Mouse (Mus musculus) liver, adult (tissue): ENCODE measurements around the gene 1700028P14Rik.

Experiments used
- GATA4 ChIP-seq: IDR thresholded peaks from 2 replicates; pipeline ENCODE4 v1.6.1; 2014; ENCODE audit warnings: mild to moderate bottlenecking, low read length; ENCODE audit not compliant: insufficient replicate concordance

Gene 1700028P14Rik

DNA sequence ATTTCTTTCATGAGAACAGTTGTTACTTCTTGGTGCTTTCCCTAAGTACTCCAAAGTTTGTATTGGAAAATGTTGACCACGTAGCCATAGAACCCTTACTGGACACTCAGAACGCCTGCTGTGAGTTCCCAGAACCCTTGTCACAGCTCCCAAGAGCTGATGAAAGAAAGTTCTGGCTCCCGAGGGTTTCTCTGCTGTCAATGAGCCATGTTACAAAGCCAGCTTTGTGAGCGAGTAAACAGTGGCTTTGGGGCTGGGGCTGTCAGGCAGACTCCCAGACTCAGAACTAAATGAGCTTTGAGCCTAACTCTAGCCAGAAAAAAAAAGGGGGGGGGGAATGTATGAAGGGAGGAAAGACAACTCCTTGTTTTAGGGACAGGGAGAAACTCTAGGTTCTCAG lies 120.7 kb downstream of the 1700028P14Rik start:
- TF ChIP-seq GATA4, result no peak

DNA sequence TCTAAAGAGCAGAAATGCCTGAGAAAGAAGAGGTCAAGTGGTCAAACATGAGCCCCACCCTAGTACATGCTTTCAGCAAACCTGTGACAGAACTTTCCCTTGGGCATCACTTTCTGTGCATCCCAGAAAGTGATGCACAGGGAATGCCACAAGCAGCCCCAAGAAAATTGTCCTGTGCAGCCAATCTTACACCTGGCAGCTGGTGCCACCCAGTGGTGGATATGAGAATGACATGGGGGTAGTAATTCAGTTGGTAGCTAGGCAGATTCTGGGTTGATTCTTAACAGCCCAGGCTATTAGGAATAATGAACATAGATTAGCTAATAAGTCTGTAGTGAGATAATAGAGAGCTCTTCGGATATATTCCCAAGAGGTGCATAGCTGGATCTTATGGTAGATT lies 128.9 kb downstream of the 1700028P14Rik start:
- no peak for TF ChIP-seq GATA4

DNA sequence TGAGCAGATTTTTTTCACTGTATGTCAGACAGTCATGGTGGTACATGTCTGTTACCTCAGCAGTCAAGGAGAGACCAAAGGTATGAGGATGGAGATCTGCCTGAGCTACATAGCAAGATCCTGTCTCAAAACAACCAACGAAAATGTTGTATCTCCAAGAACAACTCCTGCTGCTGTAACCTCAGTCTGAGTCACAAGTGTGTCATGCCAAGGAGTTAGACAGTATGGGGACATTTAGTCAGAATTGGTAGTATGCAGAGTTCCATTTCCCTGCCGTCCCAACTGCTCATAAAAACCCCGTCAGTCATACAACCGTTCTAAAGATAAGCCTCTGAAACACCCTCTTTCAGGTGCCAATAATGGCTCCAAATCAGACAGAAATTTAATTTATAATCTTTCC lies 130.8 kb downstream of the 1700028P14Rik start:
- no peak for TF ChIP-seq GATA4

DNA sequence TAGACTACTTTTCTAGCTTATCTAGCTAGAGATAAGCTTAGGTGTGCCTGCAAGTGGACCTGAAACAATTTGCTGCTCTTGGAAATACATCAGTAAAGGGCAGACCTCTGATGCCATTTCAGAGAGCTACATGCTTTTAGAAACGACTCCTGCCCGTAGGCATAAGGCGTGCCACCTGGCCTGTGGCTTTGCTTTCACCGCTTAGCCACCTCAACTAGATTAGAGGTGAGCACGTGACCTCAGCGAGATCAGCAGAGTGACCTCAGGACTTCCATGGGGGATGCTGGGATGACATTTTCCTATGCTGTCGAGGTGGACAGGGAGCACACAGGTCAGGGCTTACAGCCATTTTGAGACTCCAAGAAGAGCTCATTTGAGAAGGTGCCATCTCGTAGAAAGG lies 131.5 kb downstream of the 1700028P14Rik start:
- no peak for TF ChIP-seq GATA4

DNA sequence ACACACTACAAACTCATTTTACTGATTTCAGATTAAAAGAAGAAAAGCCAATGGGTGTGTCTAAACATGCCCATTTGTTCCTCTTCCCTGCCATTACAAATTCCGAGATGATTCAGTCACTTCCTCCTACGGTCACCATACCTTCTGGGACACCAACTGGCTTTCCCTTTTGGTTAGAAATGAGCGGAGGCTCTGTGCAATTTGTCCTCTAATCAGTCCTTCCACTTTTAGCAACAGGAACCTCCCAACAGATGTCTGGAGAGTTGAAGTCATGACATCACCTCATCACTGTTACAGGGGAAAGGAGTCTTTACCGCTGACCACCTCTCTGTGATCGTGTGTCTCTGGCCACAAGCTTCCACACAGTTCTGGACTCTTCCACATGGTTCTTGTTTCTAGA lies 132.0 kb downstream of the 1700028P14Rik start:
- TF ChIP-seq GATA4, result no peak

DNA sequence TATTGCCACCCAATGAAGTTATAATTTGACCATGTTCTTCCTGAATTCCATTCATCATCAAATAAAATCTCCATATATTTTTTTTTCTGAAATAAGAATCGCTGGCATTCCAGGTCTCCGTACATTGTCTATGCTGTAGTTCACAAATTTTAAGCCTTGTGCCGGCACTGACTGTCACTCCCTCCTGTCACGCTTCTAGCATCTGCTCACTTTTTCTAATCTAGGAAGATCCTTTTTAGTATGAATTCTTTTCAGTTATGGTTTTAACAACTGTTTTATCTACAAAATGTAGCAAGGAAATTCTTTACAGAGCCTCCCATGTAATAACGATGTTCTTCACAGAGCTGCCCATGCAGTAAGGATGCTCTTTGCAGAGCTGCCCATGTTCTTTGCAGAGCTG lies 134.1 kb downstream of the 1700028P14Rik start:
- no peak for TF ChIP-seq GATA4

DNA sequence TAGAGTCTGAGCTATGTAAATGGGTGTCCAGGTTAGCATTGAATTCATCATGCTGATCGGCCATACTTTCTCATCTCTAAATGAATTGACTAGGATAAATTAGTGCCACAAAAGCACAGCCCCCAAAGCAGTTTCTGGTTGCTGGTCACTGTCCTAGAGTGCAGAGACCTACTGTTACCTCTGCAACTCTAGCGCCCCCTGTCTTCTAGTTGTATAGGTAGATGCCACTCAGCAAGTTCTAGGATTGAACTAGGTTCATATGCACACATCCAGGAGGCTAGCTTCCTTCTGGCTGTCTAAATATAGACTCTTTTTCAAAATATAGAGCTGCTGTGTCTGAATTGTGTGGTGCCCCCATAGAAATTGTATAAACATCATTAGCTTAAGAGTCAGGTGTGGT lies 141.3 kb downstream of the 1700028P14Rik start:
- no peak for TF ChIP-seq GATA4
